Mouse (Mus musculus): ENCODE measurements around the gene Tsc22d3.

- no peak for TF ChIP-seq POLR2A (IDR thresholded peaks at IDR 0.05; ENCODE audit: borderline replicate concordance, extremely low read depth, insufficient read depth, insufficient read length, poor library complexity, severe bottlenecking)
- no peak for TF ChIP-seq CTCF (IDR thresholded peaks at IDR 0.05; ENCODE audit: borderline replicate concordance, extremely low read depth, insufficient read depth, insufficient read length)
Measured at GRCm38 (mm10) chrX:140565212-140565611, 35.2 kb downstream of the Tsc22d3 start.
